Mouse (Mus musculus) large intestine, adult 2 months (tissue): ENCODE measurements around the gene Vash2. TPM values are rescaled to one million over a fixed set of nuclear protein-coding genes. Genes with fewer than 3 reads are reported as not detected.

ENCODE experiments used
- DNase-seq: peaks from one replicate; pipeline ENCODE4 v3.0.0-alpha.2; 2012; ENCODE audit warnings: low read depth, low spot score
- WGBS: fragments of 180-500 bp; shearing (Covaris S2); methylation state at CpG from one replicate; pipeline ENCODE4 v1.1.7; 2018; 5-methylcytosine and 5-hydroxymethylcytosine counted together
- polyA plus RNA-seq: library from polyadenylated mRNA; depleted of rRNA; stranded (reverse); fragments of >200 nt; gene quantifications from 2 replicates; pipeline ENCODE4 v1.2.3, GENCODE M21; 2012

Vash2 gene
- polyA plus RNA-seq, 1 experiment = 0.31 TPM

DNA sequence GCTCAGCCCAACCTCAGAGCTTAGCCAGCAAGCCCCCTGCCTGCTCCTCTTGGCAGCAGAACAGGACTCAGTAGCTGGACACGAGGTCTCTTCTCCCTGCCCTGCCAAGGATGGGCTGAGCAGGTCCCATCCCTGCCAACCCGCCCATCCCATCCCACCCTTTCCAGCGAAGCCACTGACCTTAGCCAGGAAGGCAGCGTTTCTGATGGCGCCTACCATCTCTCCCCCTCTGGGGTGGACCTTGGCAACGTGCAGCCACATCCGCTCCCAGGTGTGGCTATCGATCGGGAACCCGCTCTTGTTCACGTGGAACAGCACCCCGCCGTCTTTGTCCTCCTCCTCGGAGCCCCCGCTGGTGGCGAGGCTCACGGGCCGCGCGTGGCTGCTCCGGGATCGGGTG, 1.1 kb downstream of the Vash2 start:
- WGBS = 9% methylated on average over 22 of the region's 22 CpGs
- DNase-seq = no peak

DNA sequence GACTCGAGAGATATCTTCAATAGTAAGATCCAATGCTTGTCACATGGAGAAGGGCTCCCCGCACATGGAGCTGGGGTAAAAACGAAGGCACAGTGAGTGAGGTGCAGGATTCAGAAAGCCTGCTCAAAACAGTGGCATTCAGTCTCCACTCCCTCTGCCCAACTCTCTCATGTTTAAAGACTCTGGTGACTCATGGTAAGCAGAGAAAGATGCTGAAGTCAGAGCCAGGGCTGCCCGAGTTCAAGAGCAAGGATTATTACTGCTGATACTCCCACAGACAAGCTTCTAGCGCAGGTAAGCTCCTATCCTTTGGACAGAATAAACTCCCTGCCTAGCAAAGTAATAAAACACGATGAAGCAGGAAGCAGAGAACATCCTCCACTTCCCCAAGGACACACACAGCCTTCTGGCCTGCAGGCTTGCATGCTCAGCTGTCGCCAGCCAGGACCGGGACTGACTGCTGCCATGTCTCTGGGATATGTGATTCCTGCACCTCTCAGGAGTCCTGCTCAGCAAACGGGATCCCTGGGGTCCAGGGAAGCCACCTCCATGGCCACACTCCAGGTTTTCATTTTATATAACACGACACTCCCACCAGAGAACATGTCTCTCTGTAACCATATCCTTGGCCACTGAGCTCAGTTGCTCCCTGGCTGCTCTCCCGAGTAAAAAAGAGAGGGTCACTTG, 2.1 kb downstream of the Vash2 start:
- WGBS = 44% methylated on average over 11 of the region's 11 CpGs
- DNase-seq = no peak

DNA sequence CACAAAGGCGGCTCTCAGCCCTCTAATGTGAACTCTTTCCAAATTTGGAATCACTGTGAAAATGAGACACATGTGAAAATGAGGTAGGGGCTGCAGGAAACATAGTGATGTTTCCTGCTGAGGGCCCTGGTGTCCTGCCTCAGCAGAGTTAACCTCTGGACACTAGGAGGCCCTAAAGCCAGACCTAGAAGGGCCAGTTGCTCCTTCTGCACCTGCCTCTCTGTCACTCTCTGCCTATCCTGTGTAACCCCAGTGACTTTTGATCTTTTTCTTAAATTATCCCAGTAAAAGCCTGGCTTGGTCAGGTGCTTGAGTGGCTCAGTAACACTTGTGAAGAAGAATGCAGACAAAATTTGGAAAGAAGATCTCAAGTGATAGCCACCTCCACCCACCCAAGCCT, 4.3 kb downstream of the Vash2 start:
- DNase-seq = no peak
- 97% methylated on average over 1 of the region's 1 CpGs for WGBS

DNA sequence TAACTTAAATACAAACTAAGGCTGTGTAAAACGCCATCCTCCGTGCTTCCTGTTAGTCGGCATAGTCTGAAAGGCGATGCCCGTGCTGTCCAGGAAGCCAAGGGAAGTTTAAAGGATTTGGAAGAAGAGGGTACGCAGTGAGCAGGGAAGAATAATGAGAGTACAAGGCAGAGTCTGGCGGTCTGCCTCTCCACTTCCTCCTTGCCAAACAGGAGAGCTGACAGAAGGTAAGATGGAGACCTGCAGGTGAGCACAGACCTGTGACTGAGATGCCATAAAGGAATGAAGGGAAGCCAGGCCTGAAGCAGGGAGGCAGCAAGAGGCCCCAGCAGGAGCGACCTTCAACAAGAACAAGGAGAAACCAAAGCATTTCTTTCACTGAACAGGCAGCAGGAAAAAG, 4.9 kb downstream of the Vash2 start:
- WGBS = 84% methylated on average over 8 of the region's 8 CpGs
- no peak for DNase-seq

DNA sequence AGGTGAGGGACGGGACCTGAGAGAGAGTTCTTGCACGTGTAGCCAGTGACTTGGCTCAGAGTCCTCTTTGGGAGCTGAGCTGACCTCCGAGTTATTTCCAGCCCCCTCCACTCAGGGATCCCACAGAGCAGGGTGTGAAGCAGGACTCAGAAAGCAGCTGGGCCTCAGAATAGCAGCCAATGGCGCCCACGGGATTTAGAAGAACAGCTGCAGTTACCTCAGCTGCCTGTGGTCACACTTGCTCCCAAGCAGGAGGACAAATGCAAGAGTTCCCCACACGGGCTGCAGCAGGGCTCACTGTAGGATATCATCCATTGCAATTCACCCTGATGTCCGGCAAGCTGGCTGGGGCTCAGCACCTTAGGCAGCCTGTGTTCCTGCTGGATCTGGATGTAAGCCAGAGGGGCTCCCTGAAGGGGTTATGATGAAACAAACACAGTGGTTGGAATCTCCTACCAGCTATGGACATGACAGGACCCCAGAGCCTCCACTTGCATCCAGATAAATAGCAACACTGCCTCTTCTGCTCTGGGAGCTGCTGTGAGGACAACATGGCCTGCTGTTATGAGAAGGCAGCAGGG, 6.4 kb downstream of the Vash2 start:
- 59% methylated on average over 7 of the region's 7 CpGs for WGBS
- DNase-seq = no peak

DNA sequence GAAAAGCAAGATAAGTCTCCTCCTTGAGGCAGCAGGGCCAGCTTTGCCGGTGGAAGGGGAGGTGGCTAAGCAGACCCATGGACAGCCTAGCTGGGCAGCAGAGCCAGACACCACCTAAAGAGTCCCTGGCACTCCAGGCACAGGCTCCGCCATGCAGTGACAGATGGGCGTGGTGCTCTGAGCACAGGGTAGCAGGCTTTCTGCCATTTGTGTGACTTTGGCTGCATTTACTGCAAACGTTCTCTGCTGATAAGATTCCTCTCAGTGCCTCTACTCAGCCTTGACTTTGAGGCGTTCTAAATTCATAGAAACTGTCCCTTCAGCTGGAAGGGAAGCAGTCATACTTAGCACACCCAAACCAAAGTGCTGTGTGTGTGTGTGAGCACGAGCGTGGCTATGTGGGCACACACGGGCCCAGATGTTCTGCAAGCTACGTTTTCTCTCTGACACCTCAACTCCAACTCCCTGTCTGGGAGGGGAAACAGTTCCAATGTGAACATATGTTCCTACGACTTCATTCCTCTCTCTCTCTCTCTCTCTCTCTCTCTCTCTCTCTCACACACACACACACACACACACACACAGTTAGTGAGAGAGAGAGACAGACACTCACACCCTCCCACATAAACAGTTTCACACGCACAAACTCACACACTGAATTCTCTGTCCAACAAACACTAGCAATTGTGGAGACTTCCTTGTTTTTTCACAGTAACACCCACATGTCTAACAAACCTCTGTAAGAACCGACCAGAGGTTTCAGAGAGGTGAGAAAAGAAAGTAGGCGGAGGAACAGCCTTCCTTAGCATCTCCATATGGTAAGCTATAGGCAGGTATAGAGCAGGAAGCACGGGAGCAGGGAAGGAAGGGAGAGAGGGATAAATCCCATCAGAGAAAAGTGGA, 7.1 kb downstream of the Vash2 start:
- WGBS = 64% methylated on average over 14 of the region's 14 CpGs
- DNase-seq = no peak

DNA sequence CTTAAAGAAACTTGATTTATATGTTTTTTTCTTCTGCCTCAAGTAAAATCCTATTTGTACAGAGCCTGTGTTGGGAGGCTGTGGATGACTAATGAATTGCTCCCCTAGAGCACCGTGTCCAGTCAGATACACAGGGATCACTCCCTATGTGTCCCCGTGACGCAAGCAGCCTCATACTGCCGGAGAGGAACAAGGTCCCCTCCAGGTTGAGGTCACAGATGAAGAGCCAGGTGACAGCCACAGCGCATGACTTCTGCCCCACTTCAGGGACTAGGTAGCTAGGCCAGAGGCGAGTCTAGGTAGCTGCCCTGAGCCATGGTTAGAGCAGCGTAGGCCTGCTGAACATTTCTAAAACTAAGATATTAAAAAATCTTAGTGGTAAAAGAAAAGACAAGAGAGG, 11.1 kb downstream of the Vash2 start:
- no peak for DNase-seq
- WGBS = 82% methylated on average over 7 of the region's 7 CpGs

DNA sequence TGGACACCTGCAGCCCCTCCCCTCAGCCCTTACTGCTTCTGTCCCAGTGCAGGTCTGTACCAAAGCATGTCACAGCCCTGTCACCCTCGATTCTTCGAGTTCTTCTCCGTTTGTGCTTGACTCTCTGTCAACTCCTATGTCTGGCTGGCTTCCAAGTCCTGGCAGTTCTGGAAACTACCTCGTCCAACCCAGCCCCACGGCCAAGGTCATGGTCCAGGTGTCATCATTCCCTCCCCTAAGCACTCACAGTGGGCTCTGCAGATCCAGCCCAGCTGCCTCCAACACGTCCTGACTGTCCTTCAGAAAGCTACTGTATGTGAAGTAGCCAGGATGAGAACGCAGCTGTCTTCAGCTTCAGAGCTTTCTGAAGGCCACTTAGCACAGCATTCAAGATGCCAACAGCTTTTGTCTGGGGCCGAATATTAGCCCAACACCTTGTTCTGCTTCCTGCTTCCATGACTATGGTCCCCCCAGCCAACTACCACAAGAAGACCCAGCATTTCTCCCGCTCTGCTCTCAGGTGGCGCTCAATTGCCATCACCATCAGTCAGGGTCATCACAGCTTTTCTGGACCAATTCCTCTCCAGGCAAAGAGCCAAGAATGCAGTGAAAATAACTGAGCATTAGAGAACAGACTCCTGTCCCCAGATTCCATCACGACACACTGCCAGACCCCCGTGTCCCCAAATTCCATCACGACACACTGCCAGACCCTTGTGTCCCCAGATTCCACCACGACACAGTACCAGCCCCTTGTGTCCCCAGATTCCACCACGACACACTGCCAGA, 13.9 kb downstream of the Vash2 start:
- WGBS = 59% methylated on average over 15 of the region's 15 CpGs
- DNase-seq = no peak

DNA sequence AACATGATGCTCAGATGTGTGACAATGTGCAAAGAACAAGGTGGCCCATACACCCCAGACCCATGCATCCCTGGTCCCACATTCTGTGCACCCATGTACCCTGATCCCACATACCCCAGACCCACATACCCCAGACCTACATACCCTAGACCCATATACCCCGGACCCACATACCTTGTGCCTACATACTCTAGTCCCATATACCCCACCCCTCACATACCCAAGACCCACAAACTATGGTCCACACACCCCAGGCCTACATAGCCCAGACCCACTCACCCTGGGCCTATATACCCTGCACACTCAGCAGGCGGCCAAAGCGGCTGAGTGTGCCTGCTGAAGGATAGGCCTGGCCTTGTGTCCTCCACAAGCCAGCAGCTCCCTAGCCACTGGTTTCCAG, 16.3 kb downstream of the Vash2 start:
- 87% methylated on average over 3 of the region's 3 CpGs for WGBS
- no peak for DNase-seq

DNA sequence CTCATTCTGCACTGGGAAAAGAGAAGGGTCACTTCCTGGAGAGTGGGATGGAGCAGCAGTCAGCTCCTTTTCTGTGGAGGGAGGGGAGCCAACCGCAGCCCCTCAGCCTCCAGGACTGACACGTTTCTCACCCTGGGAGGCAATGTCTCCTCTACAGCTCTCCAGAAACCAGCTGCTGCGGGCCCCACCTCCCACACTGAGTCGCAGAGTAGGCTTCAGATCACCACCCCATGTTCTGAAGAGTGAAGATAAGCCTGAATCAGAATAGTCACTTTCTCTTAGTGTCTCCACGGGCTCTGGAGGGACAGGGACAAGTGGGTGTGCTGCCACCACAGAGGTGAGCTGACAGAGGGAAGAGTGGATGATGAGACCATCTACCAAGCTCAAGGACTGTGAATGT, 20.3 kb downstream of the Vash2 start:
- no peak for DNase-seq
- WGBS = 80% methylated on average over 5 of the region's 5 CpGs

DNA sequence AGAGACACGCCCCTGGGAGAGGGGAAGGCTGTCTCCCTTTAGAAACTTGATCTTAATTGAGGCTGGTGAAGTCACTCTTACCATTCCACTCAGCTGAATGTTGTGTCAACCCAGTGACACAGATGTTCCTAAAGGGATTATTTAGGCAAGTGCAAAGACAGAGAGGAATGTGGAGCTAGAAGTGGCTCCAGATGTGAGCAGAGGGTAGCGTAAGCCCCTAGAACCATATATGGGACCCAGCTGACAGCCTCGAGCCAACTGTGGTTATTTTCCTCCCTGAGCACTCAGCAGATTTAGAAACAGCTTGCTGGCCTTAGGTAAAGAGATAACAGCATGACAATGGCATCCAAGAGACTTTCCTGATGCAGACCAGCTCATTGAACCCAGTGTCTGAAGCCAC, 26.1 kb downstream of the Vash2 start:
- DNase-seq = no peak
- 60% methylated on average over 3 of the region's 3 CpGs for WGBS

DNA sequence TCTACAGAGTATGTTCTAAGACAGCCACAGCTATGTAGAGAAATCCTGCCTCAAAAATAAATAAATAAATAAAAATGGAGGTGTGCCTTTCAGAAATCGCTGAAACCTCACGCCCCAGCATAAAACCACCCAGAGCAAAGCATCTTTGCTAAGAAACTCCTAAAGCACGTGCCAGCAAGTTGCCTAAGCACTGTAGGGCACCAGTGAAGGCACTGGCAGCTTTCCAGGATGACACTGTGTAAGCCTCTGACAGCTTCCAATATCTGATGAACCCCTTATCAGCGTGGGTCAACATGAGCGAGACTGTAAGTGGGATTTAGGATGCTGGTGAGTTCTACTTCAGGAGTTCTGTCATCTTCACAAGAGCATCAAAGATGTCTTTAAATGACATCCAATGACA, 28.1 kb downstream of the Vash2 start:
- DNase-seq = no peak
- 69% methylated on average over 5 of the region's 5 CpGs for WGBS

DNA sequence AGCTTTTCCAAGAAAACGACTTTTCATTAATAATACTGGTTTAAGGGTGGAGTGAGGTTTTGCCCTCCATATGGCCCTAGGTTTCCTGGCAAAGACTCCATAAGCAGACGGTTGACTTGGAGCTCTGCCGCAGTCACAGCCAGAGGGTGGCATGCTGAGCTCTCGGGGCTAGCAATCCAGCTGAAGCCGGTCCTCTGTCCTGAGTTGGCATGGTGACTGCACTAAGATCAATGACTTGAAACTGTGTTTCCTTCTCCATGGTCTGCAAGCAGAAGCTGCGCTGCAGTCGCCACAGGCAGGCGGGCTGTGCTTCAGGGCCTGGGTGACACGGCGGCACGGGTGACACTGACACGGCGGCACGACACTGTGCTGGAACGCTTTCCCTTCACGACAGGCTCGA, 30.2 kb downstream of the Vash2 start:
- 89% methylated on average over 17 of the region's 17 CpGs for WGBS
- no peak for DNase-seq

DNA sequence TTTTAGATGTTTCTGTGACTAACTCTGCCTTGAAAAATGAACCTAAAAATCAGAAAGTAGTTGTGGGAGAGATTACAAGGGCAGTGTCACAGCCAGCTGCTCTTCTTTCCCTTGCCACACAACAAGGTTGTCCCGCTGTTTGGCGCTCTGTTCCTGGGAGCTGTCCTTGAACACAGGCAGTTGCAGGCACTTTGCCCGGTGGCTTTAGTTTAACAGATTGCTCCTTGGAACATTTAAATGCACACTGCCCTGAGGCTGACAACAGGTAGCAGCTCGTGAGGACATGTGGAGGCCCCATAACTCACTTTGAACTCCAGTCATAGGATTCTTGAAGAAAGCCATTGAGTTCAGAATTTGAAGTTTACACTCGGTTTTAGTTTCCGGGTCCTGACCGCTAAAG, 30.7 kb downstream of the Vash2 start:
- DNase-seq = no peak
- 72% methylated on average over 7 of the region's 7 CpGs for WGBS

DNA sequence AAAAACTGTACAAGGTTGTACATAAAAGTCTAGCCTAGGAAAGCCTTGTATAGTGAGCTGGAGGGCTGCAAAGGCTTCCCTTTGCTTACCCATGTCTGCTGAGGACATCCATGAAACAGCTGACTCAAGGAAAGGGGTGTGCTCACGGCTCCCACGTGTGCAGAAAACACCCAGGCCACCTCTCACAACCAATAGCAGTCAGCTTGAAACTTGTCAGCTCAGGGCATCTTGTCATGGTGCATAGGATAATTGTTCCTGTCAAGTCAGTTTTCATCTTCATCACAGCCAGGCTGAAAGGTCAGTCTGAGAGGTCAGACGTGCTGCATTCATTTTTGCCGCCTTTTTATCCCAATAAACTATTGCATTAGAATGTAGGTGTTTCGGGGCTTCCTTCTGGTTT, 31.1 kb downstream of the Vash2 start:
- WGBS = 81% methylated on average over 5 of the region's 5 CpGs

DNA sequence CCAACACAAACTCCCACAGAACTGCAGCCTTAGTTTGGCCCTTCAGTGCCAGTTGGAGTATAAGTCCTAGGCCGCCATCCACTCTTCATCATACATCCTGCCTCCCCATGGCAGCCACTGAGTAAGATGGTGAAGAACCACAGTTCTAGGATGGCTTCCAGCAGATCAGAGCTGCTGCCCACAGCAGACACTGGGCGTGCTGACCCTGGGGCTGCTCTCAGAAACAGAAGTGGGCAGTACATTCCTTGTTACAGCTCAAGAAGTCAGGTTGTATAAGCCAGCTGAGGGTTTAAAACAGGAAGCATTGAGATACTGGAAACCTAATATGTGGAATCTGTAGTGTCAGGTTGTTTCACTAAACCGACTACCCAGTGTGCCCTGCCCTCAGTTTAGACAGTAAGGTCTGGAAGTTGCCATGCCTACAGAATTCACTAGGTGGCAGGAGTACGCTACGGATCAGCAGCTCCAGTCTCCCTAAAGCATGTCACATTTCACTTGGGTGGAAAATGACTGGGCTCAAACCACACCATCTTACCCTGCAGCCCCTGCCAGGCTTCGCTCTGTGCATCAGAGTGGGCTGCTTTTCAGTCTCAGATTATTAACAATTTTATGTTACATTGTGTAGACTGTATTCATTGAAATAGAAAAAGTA, 34.9 kb downstream of the Vash2 start:
- DNase-seq = no peak

More for the DNA sequence above, 31.1 kb downstream of the Vash2 start:
- no peak for DNase-seq

DNA sequence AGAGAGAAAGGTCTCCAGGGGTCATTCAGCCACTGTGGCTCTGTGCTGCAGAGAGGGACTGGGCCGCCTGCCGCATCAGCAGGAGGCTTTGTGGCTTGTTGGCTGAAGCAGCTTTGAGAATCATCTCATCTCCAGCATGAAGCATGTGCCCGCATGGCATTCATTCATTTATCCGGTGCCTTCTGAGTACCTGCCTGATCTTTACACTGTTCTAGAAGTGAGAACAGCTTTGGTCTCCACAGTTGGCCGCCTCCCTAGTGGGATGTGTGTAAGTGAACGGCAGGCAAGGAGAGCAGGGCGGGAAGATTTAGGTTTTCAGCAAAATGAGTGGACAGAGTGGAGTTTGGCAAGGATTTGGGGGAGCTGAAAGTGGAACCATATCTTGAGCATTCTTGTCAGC, 39.3 kb downstream of the Vash2 start:
- no peak for DNase-seq
- WGBS = 93% methylated on average over 7 of the region's 7 CpGs

More for the DNA sequence above, 34.9 kb downstream of the Vash2 start:
- 50% methylated on average over 6 of the region's 6 CpGs for WGBS

DNA sequence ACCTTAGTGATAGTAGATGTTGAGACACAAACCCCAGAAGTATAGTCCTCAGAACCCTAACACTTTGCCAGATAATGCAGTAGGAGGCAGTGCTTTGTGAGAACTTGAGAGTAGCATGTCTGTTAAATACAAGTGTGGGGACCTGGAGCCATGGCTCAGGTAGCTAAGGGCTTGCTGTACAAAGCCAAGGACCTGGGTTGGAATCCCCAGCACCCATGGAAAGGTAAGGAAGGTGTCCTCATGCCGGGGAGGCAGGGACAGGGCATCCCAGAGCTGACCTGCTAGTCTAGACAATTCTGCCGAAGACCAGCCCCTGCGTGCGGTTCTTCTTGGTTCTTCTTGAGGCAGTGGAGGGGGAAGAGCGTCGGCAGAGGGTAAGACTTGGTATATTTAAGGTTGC, 48.9 kb downstream of the Vash2 start:
- DNase-seq = no peak
- 40% methylated on average over 6 of the region's 6 CpGs for WGBS

DNA sequence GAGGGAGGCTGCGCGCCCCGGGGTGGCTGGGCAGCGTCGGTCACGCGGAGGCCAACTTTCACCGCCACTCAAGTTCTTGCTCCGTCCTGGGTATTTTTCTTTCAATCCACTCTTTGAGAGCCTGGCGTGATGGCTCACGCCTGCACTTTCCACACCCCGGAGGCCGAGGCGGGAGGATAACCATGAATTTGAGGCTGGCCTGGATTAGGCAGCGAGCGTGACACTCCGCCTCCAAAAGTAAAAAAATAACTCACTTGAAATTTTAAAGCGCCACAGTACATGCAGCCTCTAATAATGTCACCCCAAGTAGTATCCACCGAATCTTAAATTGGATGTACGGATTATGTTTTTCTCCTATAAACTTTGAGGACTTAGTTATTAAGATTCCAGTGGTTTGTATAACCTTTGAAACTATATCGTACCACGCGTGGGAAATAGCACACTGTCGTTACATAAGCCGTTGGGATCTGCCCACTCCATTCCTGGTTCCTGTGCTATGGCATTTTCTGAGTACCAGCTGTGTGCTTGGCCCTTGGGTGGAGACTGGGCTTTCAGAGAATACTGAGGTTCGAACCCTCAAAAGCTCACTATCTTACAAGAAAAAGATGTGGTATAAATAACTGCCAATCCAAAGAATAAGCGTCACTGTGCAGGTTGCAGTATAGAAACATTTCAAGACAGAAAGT, 49.9 kb downstream of the Vash2 start:
- WGBS = 2% methylated on average over 27 of the region's 27 CpGs
- DNase-seq = no peak
